Mouse (Mus musculus): ENCODE measurements around the gene Gm5129. TPM values are rescaled to one million over a fixed set of nuclear protein-coding genes. Genes with fewer than 3 reads are reported as not detected.
"Not testable (repeated sequence)": the region's sequence is repeated elsewhere in the genome, so short reads cannot be mapped to it uniquely, and the experiment has no call there.

Gene Gm5129
- polyA plus RNA-seq, 1 experiment from 2014 or later = not detected

DNA sequence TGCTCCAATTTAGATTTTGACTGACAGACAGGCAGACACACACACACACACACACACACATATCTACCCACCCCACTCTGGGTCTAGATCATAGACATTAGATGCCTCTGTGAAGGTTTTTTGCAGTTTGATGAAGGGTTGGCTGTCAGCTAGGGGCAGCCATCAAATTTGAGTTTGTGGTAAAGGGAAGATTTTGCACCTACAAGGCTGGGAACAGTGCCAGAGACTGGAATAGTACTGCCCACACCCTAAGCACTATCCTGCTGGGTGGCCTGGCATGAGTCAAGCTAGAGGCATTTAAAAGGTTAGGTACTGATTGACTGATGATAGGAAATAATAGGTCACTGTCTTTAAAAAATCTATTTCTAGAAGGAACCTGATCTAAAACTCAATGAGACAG is 15.6 kb upstream of the Gm5129 start:
- ATAC-seq (replicated peaks) = no peak
- Histone ChIP-seq H3K27ac (replicated peaks) (no peak overlapping the region), H3K4me3 (no peak overlapping the region), H3K36me3 (peaks cover 60% of the 10 kb centered on the region), H3K9ac (replicated peaks) (no peak overlapping the region), H3K9me3 (no peaks in the 10 kb centered on the region), H3K4me1 (no peaks in the 10 kb centered on the region), H3K4me2 (replicated peaks) (no peak overlapping the region), H3K27me3 (no peaks in the 10 kb centered on the region)

DNA sequence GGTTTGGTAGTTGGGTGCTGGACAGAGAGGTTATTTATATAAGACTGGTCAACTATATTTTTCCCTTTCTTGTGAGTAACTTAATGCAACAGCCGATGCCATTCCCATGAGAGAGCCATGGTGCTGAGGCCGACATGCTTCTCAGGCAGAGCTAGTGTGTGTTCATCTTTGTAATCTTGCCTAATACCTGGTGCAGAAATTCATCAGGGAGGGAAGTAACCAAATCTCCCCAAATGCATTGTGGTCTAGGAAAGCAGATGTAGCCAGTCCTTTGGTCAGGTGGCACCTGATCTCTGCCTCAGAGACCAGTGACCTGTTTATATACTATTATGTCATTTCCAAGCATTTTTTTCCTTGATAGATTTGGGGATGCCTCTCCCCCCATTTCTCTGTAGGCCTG is 11.9 kb upstream of the Gm5129 start:
- ATAC-seq (replicated peaks) = no peak
- Histone ChIP-seq H3K4me1 (no peaks in the 10 kb centered on the region), H3K4me3 (no peak overlapping the region), H3K9ac (replicated peaks) (no peak overlapping the region), H3K4me2 (replicated peaks) (no peak overlapping the region), H3K27ac (replicated peaks) (no peak overlapping the region), H3K36me3 (peaks cover 28% of the 10 kb centered on the region), H3K27me3 (no peaks in the 10 kb centered on the region), H3K9me3 (no peaks in the 10 kb centered on the region)
- 95% methylated on average over 2 of the region's 2 CpGs for WGBS

GRCm38 (mm10) chr5:29741093-29741492 is 5.4 kb upstream of the Gm5129 start:
- no peak for ATAC-seq (replicated peaks)
- Histone ChIP-seq H3K27me3 (no peaks in the 10 kb centered on the region), H3K9ac (replicated peaks) (no peak overlapping the region), H3K27ac (replicated peaks) (no peak overlapping the region), H3K4me2 (replicated peaks) (no peak overlapping the region), H3K9me3 (no peaks in the 10 kb centered on the region), H3K4me1 (peaks cover 37% of the 10 kb centered on the region), H3K36me3 (0 out of 2 replicates have a peak, but pooled peaks cover 3% of the 10 kb centered on the region), H3K4me3 (no peak overlapping the region)
- 64% methylated on average over 4 of the region's 4 CpGs for WGBS

- no peak overlapping the region for H3K27ac ChIP-seq (replicated peaks)
- no peak overlapping the region for H3K4me2 ChIP-seq (replicated peaks)
- no peak overlapping the region for H3K4me3 ChIP-seq
- 0 out of 2 replicates have a peak, but pooled peaks cover 3% of the 10 kb centered on the region for H3K36me3 ChIP-seq
- H3K9me3 ChIP-seq = no peaks in the 10 kb centered on the region
- no peak overlapping the region for H3K9ac ChIP-seq (replicated peaks)
- WGBS = 77% methylated on average over 1 of the region's 1 CpGs
- H3K4me1 ChIP-seq = peaks cover 37% of the 10 kb centered on the region
- H3K27me3 ChIP-seq = no peaks in the 10 kb centered on the region
- no peak for ATAC-seq (replicated peaks)
Observed at GRCm38 (mm10) chr5:29740651-29741050, 4.9 kb upstream of the Gm5129 start.

DNA sequence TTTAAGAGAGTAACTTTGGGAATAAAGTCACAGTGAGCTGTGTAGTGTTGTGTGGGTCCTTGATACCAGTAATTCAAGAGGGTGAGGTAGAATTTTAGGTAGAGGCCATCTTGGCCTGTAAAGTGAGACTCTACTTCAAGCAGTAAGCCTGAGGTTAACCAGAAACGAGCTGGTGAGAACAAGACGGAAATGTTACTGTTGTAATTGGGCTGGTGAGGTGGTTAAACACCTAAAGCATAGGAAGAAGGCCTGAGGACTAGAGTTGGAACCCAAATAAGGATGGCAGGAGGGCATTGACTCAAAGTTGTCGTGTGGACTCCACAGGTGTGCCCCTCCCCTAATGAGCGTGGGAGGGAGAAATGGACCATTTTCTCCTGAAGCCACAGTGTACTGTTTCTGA is 2.3 kb upstream of the Gm5129 start:
- Histone ChIP-seq H3K9ac (replicated peaks) (no peak overlapping the region), H3K9me3 (no peaks in the 10 kb centered on the region), H3K4me2 (replicated peaks) (no peak overlapping the region), H3K4me1 (peaks cover 43% of the 10 kb centered on the region), H3K4me3 (no peak overlapping the region), H3K36me3 (0 out of 2 replicates have a peak, but pooled peaks cover 3% of the 10 kb centered on the region), H3K27ac (replicated peaks) (no peak overlapping the region), H3K27me3 (no peaks in the 10 kb centered on the region)
- no peak for ATAC-seq (replicated peaks)
- WGBS = 91% methylated on average over 4 of the region's 4 CpGs

- H3K27me3 ChIP-seq = no peaks in the 10 kb centered on the region
- whole genome bisulfite sequencing = 88% methylated on average over 5 of the region's 5 CpGs
- peak overlapping the region; percentile 95 for H3K4me3 ChIP-seq
- no peak for ATAC-seq (replicated peaks)
- H3K4me2 ChIP-seq (replicated peaks) = peak overlapping the region; percentile 78
- peaks cover 43% of the 10 kb centered on the region for H3K4me1 ChIP-seq
- H3K36me3 ChIP-seq = 0 out of 2 replicates have a peak, but pooled peaks cover 3% of the 10 kb centered on the region
- no peak overlapping the region for H3K9ac ChIP-seq (replicated peaks)
- H3K9me3 ChIP-seq = no peaks in the 10 kb centered on the region
- H3K27ac ChIP-seq (replicated peaks) = no peak overlapping the region
Observed at GRCm38 (mm10) chr5:29737471-29737870, 1.7 kb upstream of the Gm5129 start.

DNA sequence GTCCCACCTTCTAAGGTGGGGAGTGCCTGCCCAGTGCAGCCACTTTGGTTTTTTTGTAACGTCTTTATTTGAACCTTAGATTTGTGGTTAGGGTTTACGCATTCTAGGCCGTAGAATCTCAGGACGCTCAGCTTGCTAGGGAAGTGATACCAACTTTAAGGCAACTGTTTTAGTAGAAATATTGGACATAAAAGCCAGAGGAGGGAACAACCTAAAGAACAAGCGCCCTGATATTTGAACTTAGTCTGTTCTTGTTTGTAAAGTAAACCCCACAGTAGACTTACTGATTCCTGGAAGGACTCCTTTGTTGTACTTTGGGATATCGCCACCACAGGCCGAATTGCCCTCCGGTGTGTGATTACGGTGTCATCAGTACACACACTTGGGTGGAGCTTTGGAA is 1.2 kb upstream of the Gm5129 start:
- 67% methylated on average over 9 of the region's 9 CpGs for WGBS
- Histone ChIP-seq H3K36me3 (0 out of 2 replicates have a peak, but pooled peaks cover under 1% of the 10 kb centered on the region), H3K27me3 (no peaks in the 10 kb centered on the region), H3K9ac (replicated peaks) (0 out of 2 replicates have a peak overlapping the region, but pooled peaks have one; percentile 90), H3K9me3 (no peaks in the 10 kb centered on the region), H3K27ac (replicated peaks) (no peak overlapping the region), H3K4me1 (peaks cover 43% of the 10 kb centered on the region), H3K4me2 (replicated peaks) (peak overlapping the region; percentile 78), H3K4me3 (peak overlapping the region; percentile 95)
- ATAC-seq (replicated peaks) = no peak

GRCm38 (mm10) chr5:29736073-29736900 is 551 bp upstream of the Gm5129 start:
- Histone ChIP-seq H3K36me3 (no peaks in the 10 kb centered on the region), H3K4me1 (peaks cover 43% of the 10 kb centered on the region), H3K9me3 (no peaks in the 10 kb centered on the region), H3K4me2 (replicated peaks) (peak overlapping the region; percentile 78), H3K27me3 (no peaks in the 10 kb centered on the region), H3K27ac (replicated peaks) (peak overlapping the region; percentile 94), H3K9ac (replicated peaks) (peak overlapping the region; percentile 90), H3K4me3 (peak overlapping the region; percentile 95)
- WGBS = 2% methylated on average over 46 of the region's 48 CpGs
- peak; percentile 76 for ATAC-seq (replicated peaks)

DNA sequence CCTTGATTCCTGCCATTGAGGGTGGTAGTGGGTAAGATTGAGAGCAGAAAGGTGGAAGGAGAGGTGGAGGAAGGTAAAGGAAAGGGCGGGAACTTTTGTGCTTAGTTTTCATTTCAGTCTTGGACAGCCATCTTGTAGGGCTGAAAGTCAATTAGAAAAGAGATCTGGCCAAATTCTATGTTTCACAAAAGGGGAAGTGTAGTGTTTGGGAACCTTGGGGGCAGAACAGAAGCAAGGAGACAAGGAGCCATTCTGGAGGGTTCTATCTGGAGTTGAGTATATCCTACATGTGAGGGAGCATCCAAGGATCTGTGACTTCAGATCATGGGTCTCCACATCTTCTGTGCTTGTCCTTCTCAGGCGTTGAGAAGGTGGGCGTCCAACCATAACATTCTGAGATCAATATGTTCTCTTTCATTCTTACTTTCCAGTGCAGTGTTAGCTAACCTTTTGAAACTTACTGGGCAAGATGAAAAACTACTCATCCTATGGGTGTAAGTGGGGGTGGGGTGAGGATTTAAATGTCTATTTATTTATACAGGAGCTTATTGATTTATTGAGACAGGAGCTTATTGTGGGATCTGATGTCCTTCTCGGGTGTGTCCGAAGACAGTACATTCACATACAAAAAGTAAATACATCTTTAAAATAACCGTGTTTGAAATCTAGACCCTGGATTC is 765 bp downstream of the Gm5129 start:
- Histone ChIP-seq H3K4me2 (replicated peaks) (peak overlapping the region; percentile 78), H3K36me3 (no peaks in the 10 kb centered on the region), H3K4me1 (peaks cover 38% of the 10 kb centered on the region), H3K27me3 (no peaks in the 10 kb centered on the region), H3K4me3 (peak overlapping the region; percentile 95), H3K9me3 (no peaks in the 10 kb centered on the region), H3K9ac (replicated peaks) (peak overlapping the region; percentile 90), H3K27ac (replicated peaks) (peak overlapping the region; percentile 94)
- no peak; the same call in 1 of the 2 replicates for ATAC-seq (replicated peaks)
- 60% methylated on average over 6 of the region's 6 CpGs for WGBS

DNA sequence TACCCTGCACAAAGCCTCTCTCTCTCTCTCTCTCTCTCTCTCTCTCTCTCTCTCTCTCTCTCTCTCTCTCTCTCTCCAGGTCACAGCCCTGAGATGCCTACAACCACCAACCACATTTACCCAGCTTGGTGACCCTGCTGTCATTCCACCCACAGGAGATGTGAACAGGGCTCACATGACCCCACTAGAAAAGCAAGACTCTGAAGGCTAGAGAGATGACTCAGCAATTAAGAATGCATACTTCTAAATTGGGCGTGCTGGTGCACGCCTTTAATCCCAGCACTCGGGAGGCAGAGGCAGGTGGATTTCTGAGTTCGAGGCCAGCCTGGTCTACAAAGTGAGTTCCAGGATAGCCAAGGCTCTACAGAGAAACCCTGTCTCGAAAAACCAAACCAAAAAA is 9.7 kb downstream of the Gm5129 start:
- H3K4me2 ChIP-seq (replicated peaks); ATAC-seq (replicated peaks); H3K9me3 ChIP-seq; H3K36me3 ChIP-seq; H3K4me3 ChIP-seq; H3K27me3 ChIP-seq; H3K27ac ChIP-seq (replicated peaks); H3K9ac ChIP-seq (replicated peaks); H3K4me1 ChIP-seq: not testable (repeated sequence)
- WGBS = 86% methylated on average over 5 of the region's 5 CpGs

GRCm38 (mm10) chr5:29725369-29725768 is 10.4 kb downstream of the Gm5129 start:
- Histone ChIP-seq H3K27ac (replicated peaks) (no peak overlapping the region), H3K4me3 (no peak overlapping the region), H3K27me3 (no peaks in the 10 kb centered on the region), H3K36me3 (no peaks in the 10 kb centered on the region), H3K9ac (replicated peaks) (no peak overlapping the region), H3K4me1 (no peaks in the 10 kb centered on the region), H3K9me3 (no peaks in the 10 kb centered on the region), H3K4me2 (replicated peaks) (no peak overlapping the region)
- WGBS = 89% methylated on average over 2 of the region's 2 CpGs
- no peak for ATAC-seq (replicated peaks)

DNA sequence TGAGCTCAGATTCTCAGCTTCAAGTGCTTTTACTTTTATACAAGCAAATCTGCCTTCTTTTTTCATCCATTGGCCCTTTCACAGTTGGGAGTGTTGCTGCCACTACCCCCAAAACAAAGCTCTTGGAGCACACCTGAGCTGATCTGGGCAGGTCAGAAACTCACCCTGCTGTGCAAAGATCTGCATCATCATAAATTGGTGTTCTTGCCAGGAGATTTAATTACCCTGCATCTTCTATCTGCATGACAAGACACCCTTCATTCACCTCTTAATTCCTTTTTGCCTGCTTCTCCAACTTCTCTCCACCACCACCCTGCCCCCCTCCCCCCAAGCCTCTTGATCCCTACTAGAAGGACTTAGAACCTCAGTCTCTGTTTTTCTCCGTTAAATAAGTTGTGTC is 14.6 kb downstream of the Gm5129 start:
- H3K4me2 ChIP-seq (replicated peaks) = no peak overlapping the region
- no peaks in the 10 kb centered on the region for H3K9me3 ChIP-seq
- ATAC-seq (replicated peaks) = no peak
- no peak overlapping the region for H3K9ac ChIP-seq (replicated peaks)
- no peaks in the 10 kb centered on the region for H3K27me3 ChIP-seq
- H3K4me3 ChIP-seq = no peak overlapping the region
- 8% methylated on average over 1 of the region's 1 CpGs for WGBS
- H3K36me3 ChIP-seq = no peaks in the 10 kb centered on the region
- no peak overlapping the region for H3K27ac ChIP-seq (replicated peaks)
- H3K4me1 ChIP-seq = no peaks in the 10 kb centered on the region

Measured in forebrain, embryonic 15.5 days (tissue).